ENCODE assay signal across 24 mouse cellular contexts in the genomic region with DNA sequence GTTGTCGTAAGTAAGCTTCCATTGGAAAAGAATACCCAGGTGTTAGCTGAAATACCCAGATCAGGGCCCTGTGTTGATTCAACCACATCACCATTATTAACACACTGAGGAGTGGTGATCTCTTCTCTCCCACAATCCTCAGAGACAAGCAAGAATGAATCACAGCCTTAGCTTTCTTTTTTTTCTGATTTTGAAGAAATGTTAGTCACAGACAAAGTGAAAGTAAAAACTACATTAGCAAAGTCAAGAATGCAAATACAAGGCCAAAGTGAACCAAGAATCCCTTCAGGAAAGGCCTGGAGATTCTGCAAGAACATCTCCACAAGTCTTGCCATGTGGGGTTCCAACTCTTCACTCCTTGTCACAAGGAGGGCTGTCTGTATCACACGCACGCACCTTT.
"Had no signal": no experiment of that assay in that cellular context is flagged by ENCODE, and none has a peak within 500 bp of the region (broad histone marks: within the 10 kb centered on the region; RNA-seq: fewer than 3 reads in every experiment).

No protein-coding gene starts in this region.

- DNase-seq: gastrocnemius, adult 2 months; gastrocnemius, postnatal 10 days; gastrocnemius, postnatal 25 days; heart, adult 18-20 months; heart, postnatal 10 days; heart, postnatal 4 days; kidney, adult 18-20 months; kidney, adult 8-10 months; kidney, postnatal 10 days; kidney, postnatal 25 days; kidney, postnatal 4 days; liver; liver, embryonic 13.5 days had no signal

- H3K27ac ChIP-seq: gastrocnemius, adult 2 months; heart, embryonic 10.5 days; hindbrain, embryonic 10.5 days; hindbrain, embryonic 12.5 days; hindbrain, embryonic 14.5 days; intestine, embryonic 15.5 days; layer of hippocampus, adult 2 months; left cerebral cortex, adult 2 months; limb, embryonic 10.5 days; limb, embryonic 12.5 days; liver, embryonic 13.5 days; liver, embryonic 15.5 days had no signal

- H3K4me1 ChIP-seq: heart, embryonic 10.5 days; heart, embryonic 12.5 days; hindbrain, embryonic 10.5 days; hindbrain, embryonic 12.5 days; intestine, embryonic 15.5 days; limb, embryonic 10.5 days; limb, embryonic 12.5 days; liver, embryonic 13.5 days; liver, embryonic 15.5 days had no signal

- H3K4me3 ChIP-seq: gastrocnemius, adult 2 months; heart, embryonic 10.5 days; heart, embryonic 12.5 days; hindbrain, embryonic 10.5 days; hindbrain, embryonic 12.5 days; intestine, embryonic 15.5 days; layer of hippocampus, adult 2 months; left cerebral cortex, adult 2 months; limb, embryonic 10.5 days; limb, embryonic 12.5 days; liver, embryonic 13.5 days; liver, embryonic 15.5 days had no signal
